Mouse (Mus musculus) frontal cortex, postnatal 14 days (tissue): ENCODE data around the gene Prkag2.

Experiments
- DNase-seq, 2 experiments: peaks; one replicate each; pipeline ENCODE4 v3.0.0; 2022; ENCODE audit warnings: low spot score in 2 of 2

The Prkag2 gene

DNA sequence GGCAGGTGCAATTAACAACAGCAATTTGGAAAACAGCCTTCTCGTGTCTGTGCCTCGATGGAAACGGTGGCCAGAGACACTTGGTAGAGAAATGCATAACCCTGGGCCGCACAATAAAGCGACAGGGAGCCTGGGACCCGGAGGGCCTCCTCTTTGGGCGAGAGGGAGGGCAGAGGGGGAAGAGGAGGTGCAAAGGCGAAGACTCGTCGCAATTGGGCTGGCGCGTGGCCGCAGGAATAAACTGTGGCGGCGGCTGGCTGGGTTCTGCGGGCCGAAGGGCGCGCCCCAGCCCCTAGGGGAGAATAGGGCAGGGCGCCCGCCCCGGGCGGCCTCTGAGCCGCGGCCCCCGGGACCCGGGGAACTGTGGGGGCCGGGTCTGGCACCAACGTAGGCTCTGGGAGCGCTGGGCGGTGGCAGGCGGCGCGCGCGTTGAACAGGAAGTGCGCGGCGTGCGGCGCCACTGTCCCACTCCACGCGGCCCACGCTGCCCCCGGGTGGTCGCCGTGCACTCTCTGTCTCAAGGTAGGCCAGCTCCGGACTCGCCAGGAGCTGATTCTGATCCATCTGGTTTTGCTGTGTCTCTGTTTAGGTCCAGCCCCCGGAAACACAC lies at the start of gene Prkag2:
Gene Prkag2 (minus strand): TSS at position 127 of the 610 bp plus-strand sequence.
- no peak for DNase-seq

DNA sequence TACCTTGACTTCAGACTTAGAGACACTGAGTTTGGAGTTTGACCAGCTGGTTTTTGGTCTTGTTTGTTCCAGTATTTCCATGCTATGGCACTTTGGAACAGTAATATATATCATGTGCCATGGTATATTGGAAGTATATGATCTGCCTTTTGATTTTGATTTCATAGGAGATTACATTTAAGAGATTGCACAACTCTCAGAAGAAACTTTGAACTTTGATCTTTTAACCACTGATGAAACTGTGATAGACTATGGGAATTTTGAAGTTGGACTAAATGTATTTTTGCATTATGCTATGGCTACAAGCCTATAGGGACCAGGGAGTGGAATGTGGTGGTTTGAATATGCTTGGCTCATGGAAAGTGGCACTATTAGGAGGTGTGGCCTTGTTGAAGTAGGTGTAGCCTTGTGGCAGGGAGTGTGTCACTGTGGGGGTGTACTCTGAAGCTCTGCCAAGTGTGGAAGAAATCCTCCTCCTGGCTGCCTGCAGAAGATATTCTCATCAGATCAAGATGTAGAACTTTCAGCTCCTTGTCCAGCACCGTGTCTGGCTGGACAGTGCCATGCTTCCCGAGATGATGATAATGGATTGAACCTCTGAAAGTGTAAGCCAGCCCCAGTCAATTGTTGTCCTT lies 49.0 kb upstream of the Prkag2 start:
- DNase-seq: no peak

GRCm38 (mm10) chr5:25146705-25147104 lies 46.3 kb upstream of the Prkag2 start:
- no peak for DNase-seq

- no peak for DNase-seq
Measured at GRCm38 (mm10) chr5:25127865-25128264, 27.4 kb upstream of the Prkag2 start.

DNA sequence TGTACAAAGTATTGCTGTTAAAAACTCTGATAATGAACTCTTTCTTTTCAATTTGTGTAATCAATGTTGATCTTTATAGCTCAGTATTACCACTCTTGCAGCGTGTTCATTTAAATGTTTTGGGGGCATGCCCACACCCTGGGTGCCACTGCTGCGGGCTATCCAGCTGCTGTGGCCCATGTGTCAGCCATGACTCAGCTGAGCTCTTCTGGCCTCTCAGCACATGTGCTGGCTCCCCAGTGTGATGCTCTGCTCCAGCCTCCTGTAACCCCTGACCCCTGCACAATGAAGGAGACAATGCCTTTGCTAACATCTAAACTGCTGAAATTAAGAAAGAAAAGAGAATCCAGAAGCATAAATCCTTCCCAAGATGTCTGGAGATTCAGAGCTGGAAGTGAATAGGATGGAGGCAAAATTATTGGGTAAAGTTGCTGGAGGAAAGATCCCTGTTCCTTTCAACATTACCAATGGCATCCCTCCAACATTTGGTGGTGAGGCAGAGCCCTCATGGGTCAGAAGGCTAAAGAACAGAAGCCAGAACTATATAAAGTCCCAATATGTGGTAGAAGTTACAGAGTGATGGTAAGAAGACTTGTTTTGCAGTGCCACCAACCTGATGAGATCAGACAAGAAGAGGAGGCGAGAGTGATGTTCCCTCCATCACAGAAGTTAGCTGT lies 25.6 kb upstream of the Prkag2 start:
- DNase-seq: no peak

DNA sequence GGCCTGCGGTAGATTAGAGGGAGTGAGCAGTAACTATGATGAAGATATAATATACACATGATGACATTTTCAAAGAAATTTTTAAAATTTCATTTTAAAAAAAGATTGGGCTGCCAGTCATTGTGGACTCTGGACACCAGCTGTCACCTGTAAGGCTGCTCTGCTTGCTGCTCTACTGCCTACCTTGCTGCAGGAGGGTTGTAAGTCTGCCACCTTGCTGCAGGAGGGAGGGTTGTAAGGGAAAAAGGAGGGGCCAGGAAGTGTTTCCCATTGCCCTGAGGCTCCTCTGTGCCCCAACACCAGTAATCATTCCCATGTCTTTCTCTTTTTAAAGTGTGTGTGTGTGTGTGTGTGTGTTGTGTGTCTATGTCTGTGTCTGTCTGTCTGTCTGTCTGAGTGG lies 22.1 kb upstream of the Prkag2 start:
- no peak for DNase-seq

DNA sequence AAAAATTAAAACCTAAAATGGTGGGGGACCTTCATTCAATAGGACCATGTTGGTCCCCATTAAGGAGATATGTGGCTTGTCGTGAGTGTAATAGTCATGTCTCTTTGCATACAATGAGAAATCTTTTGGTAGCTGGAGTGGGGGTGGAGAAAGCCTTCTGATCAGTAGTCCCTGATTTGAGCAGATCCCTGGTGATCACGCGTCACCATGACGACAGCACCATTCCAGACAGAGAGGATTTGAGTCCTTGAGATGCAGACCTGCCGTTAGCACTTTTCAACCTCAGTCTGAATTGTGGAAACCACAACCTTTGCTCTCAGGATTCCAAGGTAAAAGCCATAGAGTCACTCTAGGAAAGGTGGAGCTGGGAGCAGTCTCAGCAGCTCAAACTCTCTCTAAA lies 18.7 kb upstream of the Prkag2 start:
- no peak for DNase-seq

DNA sequence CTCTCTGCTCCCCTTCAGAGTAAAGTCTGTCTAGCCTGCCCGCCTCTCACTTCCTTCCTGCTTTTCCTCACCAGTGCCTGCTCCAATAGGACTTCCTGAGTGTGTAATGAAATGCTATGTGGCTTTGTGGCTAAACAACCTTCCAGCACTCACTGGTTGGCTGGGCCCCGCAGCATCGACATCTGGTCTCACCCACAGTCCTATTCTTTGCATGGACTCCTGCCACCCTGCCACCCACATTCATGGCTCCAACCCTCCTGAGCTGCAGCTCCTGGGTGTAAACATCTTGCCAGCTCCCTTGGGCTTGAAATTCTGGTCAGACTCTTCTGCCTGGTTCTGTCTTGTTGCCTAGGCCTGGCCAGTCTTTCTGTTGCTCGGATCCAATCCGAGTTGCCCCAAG lies 15.6 kb upstream of the Prkag2 start:
- peak; percentile 63 to 72 for DNase-seq

- no peak for DNase-seq
Measured at GRCm38 (mm10) chr5:25115216-25115615, 14.8 kb upstream of the Prkag2 start.

- no peak for DNase-seq
Measured at GRCm38 (mm10) chr5:25114110-25114509, 13.7 kb upstream of the Prkag2 start.

DNA sequence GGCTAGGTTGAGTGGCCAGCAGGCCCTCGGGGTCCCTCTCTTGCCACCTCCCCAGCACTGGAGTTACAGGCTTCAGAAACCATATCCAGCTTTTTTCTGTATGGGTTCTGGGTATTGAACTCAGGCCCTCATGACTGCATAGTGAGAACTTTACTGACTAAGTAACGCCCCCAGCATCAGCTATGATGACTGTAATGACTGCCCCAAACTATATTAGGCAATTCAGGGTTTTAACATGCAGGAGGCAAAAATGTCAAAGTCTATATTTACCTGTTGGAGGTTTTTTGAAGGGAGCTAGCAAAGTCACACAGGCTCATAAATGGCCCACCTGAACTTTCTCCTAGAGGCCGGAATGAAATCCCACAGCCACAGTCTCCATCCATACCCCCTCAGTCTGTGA lies 9.9 kb upstream of the Prkag2 start:
- DNase-seq: no peak

- no peak for DNase-seq
Measured at GRCm38 (mm10) chr5:25105748-25106147, 5.3 kb upstream of the Prkag2 start.

GRCm38 (mm10) chr5:25101126-25101523 lies 683 bp upstream of the Prkag2 start:
- DNase-seq: no peak

GRCm38 (mm10) chr5:25100157-25100515 lies 306 bp downstream of the Prkag2 start:
- DNase-seq: no peak

DNA sequence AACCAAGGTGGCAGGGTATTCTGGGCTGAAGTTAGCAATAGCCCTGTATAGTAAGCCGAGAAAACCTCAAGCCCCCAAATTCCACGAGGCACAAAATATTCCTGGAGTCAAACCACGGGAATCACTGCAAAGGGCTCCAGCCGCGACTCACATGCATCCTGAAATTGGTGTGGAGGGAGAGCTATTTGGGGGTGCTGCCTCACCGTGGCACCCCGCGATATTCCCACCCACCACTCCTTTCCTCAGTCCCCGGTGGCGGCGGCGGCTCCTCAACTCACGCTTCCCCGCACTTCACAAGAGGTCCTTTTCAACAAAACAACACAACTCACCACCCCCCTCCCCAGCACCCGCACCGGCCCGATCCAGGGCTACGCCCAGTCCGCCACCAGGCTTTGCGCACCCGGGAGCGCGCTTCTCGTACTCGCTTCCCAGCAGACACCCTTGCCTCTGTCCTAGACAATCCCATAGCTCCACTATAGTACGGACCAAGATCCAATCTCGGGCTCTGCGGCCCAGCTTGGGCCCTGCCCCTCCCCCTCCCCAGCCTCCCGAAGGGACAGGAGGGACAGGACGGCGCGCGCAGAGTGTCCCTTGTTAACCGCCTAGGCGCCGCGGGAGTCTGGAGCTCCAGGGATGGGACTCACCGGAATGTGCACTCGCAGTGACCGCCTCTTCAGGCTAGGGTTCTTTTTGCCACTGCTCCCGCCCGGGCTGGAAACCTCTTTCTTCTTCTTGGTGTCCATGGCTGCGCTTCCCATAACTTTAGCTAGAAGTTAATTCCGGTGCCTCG lies 880 bp downstream of the Prkag2 start:
- peak; percentile 35 to 43 for DNase-seq

GRCm38 (mm10) chr5:25097891-25098290 lies 2.6 kb downstream of the Prkag2 start:
- no peak for DNase-seq

DNA sequence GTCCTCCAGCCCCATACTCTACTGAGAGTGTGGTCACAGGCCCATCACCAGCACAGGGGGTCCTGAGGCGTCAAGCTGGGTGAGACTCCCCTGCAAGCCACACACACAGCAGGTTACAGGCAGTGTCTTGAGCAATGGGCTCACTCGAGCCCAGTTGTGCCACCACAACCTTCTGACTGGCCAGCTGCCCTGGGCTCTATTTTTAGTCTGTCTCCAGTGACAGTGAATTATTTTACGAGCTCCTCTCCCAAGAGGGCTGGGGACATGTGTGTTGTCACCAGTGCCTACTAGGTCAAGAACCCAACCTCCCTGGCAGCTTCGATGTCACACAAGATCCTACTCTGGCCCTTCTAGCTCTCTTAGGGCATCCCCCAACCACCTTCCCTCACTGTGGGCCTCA lies 4.0 kb downstream of the Prkag2 start:
- DNase-seq: no peak

DNA sequence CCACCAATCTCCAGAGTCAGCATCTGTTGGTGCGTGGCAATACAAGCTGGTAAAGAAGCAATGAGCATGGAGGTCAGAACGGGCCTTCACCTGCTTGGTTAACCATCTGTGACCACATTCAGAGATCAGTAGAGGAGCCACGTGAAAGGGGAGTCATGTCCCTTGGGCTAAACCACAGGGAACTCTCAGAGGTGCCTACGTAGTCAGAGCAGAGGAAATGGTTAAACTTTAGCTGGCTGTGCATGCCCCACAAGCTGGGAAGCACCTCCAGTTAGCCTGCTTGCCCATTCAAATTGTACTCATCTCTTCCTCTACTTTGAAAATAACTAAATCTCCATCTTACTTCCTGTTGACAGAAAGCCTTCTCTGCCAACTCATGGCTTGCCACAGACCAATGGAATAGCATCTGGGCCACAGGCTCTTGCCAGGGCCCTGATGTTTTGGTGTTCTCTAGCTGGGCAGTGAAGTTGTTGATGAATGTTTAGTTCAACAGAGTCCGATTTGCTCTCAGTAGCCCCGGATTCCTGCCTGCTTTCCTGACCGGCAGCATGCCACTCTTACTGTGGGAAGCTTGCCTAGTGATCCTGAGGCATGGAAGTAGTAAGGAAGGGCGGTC lies 7.7 kb downstream of the Prkag2 start:
- no peak for DNase-seq

DNA sequence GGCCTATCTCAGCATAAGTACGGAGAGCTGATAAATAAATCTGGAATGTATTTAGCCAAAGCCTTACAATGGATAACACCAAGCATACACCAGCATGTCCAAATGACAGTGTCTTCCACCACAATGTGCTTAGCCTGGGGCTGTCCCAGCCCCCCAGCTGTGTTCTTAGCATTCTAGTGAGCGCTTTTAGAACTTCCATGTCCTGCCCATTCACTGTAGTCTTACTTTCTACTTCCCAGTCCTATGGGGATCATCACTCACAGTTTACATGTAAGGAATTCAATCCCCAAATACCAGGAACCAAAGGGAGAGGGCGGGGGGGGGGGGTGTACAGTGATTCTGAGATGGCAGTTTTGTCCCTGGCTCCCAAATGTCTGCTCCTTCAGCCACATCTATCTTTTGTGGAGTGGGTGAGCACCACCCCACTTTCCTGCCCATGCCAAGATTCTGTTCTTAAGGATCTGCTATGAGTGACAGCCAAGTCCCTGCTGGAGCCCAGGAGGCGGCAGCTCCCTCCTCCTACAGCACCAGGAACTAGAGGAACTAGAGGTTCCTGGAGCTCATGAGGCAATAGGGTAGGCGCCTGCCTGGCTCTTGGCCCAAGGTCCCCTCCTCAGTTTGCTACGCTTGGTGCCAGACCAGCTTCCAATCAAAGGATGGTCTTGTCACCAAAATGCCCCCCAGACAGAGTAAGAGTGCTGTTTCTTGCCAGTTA lies 11.0 kb downstream of the Prkag2 start:
- DNase-seq: no peak

GRCm38 (mm10) chr5:25088633-25089032 lies 11.8 kb downstream of the Prkag2 start:
- DNase-seq: no peak

DNA sequence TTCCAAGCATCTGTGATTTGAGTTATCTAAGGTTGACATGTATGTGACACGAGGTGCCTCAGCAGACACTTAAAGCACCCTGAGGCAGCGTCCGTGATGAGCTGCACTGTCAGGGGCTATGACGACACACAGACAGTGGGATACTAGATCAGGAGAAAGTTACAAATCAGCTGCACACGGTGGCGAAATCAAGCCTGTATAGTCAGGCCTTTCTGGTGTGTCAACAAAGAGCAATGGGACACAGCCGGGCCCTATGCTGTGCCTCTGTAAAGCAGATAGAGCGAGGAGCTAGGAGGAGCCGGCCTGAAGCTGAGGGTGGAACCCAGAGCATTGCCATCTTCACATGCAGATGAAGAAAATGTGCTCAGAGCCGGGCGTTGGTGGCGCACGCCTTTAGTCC lies 12.3 kb downstream of the Prkag2 start:
- DNase-seq: no peak
